Mouse (Mus musculus) spleen, adult 2 months (tissue): Measurements from ENCODE around the gene Fam163a. TPM values are rescaled to one million over a fixed set of nuclear protein-coding genes. Genes with fewer than 3 reads are reported as not detected.
"Not testable (repeated sequence)": the region's sequence is repeated elsewhere in the genome, so short reads cannot be mapped to it uniquely, and the experiment has no call there.

Experiments used
- DNase-seq, 2 experiments: peaks; one replicate each; pipeline versions ENCODE4 v3.0.0 to v3.0.0-alpha.2; 2012 to 2021; ENCODE audit warnings: low spot score in 2 of 2, low read depth in 1 of 2
- H3K27ac ChIP-seq: fragments of 200-500 bp; 2 replicates; pipeline ENCODE4 v1.5.1; 2012; ENCODE audit warnings: low read length, inconsistent platforms; ENCODE audit not compliant: insufficient read depth
- H3K27me3 ChIP-seq: fragments of 200-500 bp; 2 replicates; pipeline ENCODE4 v1.6.1; 2012; ENCODE audit warnings: mild to moderate bottlenecking, moderate library complexity, low read length, inconsistent platforms; ENCODE audit not compliant: control insufficient read depth, insufficient read depth
- H3K36me3 ChIP-seq: fragments of 200-500 bp; 2 replicates; pipeline ENCODE4 v1.6.1; 2012; ENCODE audit warnings: mild to moderate bottlenecking, low read length, inconsistent platforms; ENCODE audit not compliant: control insufficient read depth, insufficient read depth
- H3K4me1 ChIP-seq: fragments of 200-500 bp; 2 replicates; pipeline ENCODE4 v1.6.1; 2011; ENCODE audit warnings: inconsistent platforms; ENCODE audit not compliant: control insufficient read depth, insufficient read depth, insufficient read length
- H3K4me3 ChIP-seq: fragments of 200-500 bp; 2 replicates; pipeline ENCODE4 v1.5.1; 2011; ENCODE audit warnings: mild to moderate bottlenecking, inconsistent platforms; ENCODE audit not compliant: insufficient read depth, insufficient read length; ENCODE audit errors: extremely low read depth
- CTCF ChIP-seq: fragments of 200-500 bp; IDR thresholded peaks from 2 replicates; pipeline ENCODE4 v1.5.1; 2011; ENCODE audit warnings: mild to moderate bottlenecking, inconsistent platforms; ENCODE audit not compliant: insufficient read depth, insufficient read length, insufficient replicate concordance; ENCODE audit errors: extremely low read depth
- POLR2A ChIP-seq: fragments of 200-500 bp; IDR thresholded peaks from 2 replicates; pipeline ENCODE4 v1.6.1; 2011; ENCODE audit warnings: low read depth, low read length, inconsistent platforms
- WGBS: fragments of 180-500 bp; shearing (Covaris S2); methylation state at CpG from one replicate; pipeline ENCODE4 v1.1.7; 2018; 5-methylcytosine and 5-hydroxymethylcytosine counted together
- polyA plus RNA-seq: library from polyadenylated mRNA; depleted of rRNA; stranded (reverse); fragments of >200 nt; gene quantifications from 2 replicates; pipeline ENCODE4 v1.2.3, GENCODE M21; 2012; rRNA removed

Fam163a gene
- polyA plus RNA-seq = 0.02 TPM in 1 of 2 replicates, not detected in the other

DNA sequence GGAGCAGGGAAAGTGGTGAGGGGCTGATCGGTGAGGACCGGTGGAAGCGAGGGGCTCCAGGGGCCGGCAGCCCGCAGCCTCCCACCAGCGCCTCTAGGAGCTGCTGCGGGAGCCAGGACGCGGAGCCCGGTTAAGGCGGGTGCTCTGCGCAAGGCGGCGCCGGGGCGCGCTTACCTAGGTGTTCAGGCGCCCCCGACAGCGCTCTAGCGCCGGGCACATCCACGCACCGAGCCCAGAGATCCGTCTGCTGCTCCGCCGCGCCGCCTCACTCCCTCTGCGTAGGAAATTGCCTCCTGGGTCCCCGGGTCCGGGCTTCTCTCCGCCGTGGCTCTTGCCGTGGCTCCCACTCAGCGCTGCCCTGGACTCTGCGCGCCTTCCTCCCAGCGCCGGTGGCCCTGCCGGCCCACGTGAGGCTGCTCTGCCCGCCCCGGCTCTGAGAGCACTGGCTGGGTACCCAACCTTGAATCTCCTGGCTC is at the start of gene Fam163a:
TSS of gene Fam163a (minus strand) at position 371 of the 476 bp plus-strand sequence.
- Histone ChIP-seq H3K4me1 (0 out of 2 replicates have a peak, but pooled peaks cover 2% of the 10 kb centered on the region), H3K27ac (no peak within 1 kb of the TSS), H3K27me3 (peaks cover 6% of the 10 kb centered on the region; the same call in 1 of the 2 replicates), H3K4me3 (no peak within 1 kb of the TSS), H3K36me3 (no peaks in the 10 kb centered on the region)
- no peak for DNase-seq
- WGBS = 5% methylated on average over 44 of the region's 44 CpGs
- TF ChIP-seq CTCF (no peak), POLR2A (no peak)

DNA sequence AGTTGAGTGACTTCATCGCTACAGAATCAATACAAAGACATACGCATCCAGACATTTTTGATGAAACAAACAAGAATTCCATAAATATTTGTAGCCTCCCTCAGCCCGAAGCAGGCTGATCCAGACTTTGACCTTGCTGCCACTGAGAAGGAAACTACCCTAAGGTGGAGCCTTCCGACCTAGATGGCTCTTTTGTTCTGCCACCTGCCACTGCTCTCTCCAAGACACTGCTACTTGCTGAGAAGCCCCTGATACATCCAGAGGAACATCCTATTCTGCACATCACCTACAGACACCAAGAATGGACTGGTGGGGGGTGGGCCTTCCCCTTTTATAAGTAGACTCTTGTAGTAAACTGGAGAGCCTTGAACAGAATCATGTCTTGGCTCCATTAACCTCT is 46.3 kb upstream of the Fam163a start:
- not testable (repeated sequence) for H3K4me3 ChIP-seq, H3K27me3 ChIP-seq, H3K27ac ChIP-seq, DNase-seq, H3K4me1 ChIP-seq, H3K36me3 ChIP-seq
- WGBS = 87% methylated on average over 4 of the region's 4 CpGs

DNA sequence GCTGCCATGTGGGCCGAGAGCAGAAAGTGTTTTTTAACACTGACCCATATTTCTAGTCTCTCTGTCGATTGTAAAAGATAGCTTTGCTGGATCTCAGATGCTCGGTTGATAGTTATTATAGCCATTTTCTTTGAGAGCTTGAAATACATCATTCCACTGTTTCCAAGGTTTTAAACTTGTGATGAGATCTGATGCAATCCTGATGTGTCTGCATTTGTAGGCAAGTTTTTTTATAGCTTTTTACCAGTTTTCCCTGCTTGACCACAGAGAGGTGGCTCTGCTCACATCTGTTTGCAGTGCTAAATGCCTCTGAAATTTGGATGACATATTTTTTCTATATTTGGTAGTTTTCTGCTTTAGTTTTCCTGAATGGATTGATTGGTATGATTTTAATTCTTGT is 43.1 kb upstream of the Fam163a start:
- TF ChIP-seq POLR2A (no peak), CTCF (no peak)
- Histone ChIP-seq H3K27me3 (no peaks in the 10 kb centered on the region), H3K27ac (no peak overlapping the region), H3K4me3 (no peak overlapping the region), H3K36me3 (no peaks in the 10 kb centered on the region), H3K4me1 (no peaks in the 10 kb centered on the region)
- DNase-seq = no peak
- WGBS = 81% methylated on average over 3 of the region's 3 CpGs

DNA sequence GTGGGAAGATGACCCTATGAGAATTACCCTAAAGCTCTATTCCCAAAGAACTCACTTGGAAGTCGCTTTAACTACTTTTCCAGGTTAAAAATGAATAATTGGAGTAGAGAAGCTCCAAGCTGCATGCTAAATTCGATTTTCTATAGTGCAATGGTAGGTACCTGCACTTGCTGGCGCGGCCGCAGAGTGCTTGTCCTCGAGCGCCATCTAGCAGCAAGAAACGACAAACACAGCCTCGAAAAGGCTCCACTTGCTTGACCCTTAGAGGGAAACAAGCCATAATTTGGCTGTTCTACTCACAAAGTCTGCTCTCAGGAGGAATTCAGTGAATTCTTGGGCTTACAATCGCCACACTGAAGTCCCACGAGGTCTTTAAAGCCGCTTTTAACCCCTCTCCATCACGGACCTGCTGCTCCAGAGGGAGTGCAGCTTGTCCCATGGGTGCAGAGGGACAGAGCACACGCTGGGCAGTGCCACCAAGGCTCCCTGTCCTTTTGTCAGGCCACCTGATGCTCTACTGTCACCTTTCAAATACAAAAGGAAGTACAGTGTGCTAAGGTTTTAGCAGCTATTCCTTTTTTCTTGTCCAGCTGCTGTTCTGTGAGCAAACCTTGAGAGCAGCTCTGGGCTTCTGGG is 37.0 kb upstream of the Fam163a start:
- H3K27ac ChIP-seq = no peak overlapping the region

DNA sequence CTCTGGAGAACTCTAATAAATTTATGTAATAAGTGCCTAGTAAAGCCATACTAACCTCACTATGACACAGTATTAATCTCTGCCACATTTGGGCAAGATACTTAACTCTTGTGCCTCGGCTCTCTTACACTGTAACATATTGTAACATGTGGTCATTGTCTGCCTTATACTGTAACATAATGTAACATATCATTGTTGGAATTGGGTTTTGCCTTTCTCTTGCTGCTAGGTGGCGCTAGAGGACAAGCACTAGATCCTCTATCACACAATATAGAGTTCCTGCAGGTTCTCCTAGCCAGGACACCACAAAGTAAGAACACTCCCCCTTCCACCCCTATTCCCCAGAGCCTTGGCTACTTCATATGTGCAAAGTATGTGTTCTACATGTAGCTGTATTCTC is 36.2 kb upstream of the Fam163a start:
- H3K4me3 ChIP-seq = no peak overlapping the region
- no peaks in the 10 kb centered on the region for H3K36me3 ChIP-seq
- H3K27me3 ChIP-seq = no peaks in the 10 kb centered on the region
- H3K4me1 ChIP-seq = no peaks in the 10 kb centered on the region
- no peak for DNase-seq
- TF ChIP-seq POLR2A (no peak), CTCF (no peak)
- H3K27ac ChIP-seq = no peak overlapping the region
- 35% methylated on average over 2 of the region's 2 CpGs for WGBS

More for the DNA sequence above, 37.0 kb upstream of the Fam163a start:
- Histone ChIP-seq H3K27me3 (no peaks in the 10 kb centered on the region), H3K4me3 (no peak overlapping the region), H3K36me3 (no peaks in the 10 kb centered on the region), H3K4me1 (no peaks in the 10 kb centered on the region)
- TF ChIP-seq POLR2A = no peak
- peak; percentile 81 for TF ChIP-seq CTCF
- 12% methylated on average over 14 of the region's 14 CpGs for WGBS
- peak; percentile 12 to 18 for DNase-seq

DNA sequence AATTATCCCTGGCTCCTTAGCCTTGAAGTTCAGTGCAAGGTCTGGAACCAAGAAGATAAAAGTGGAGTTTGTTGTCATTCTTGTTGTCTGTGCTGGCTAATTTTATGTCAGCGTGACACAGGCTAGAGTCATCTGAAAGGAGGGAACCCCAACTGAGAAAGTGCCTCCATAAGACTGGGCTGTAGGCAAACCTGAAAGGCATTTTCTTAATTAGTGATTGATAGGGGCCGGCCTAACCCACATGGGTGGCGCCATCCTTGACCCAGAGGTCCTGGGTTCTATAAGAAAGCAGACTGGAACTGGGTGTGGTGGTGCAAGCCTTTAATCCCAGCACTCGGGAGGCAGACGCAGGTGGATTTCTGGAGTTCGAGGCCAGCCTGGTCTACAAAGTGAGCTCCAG is 26.3 kb upstream of the Fam163a start:
- TF ChIP-seq POLR2A (no peak), CTCF (no peak)
- Histone ChIP-seq H3K27ac (no peak overlapping the region), H3K4me1 (no peaks in the 10 kb centered on the region), H3K4me3 (no peak overlapping the region), H3K27me3 (no peaks in the 10 kb centered on the region), H3K36me3 (no peaks in the 10 kb centered on the region)
- DNase-seq = no peak
- WGBS = 94% methylated on average over 6 of the region's 6 CpGs

DNA sequence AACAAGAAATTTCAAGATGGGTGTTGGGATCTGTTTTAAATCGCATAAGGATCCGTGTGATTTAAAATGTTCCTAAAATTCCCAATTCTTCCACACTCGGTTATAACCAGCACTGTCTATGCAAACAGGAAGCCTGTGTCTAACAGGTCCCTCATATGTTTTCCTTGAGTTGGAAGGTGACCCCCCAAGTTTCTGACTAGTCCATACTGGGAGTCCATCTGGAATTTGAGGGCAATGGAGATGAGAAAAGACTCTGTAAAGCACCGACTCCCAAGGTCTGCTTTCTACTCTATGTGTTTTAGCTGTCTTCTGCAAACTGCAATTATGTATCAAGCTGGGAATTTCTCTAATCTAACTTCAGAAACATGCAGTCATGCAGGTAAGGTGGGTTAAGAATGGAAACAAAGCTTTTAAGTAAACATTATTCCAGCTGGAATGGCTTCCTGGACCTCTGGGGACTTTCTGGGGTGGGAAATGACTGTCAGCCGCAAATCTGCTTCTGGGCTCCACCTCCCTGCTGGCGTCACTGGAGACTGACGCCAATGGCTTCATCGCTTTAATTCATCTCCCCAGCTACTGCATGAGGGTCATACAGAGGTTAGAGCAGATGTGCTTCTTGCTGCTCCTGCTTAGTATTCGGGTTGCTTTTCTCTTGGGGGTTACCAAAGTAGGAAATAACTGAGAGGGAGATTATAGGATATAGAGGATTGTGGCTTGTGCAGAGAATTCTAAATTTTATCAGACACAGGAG is 25.7 kb upstream of the Fam163a start:
- Histone ChIP-seq H3K4me3 (no peak overlapping the region), H3K27me3 (no peaks in the 10 kb centered on the region), H3K4me1 (no peaks in the 10 kb centered on the region), H3K36me3 (no peaks in the 10 kb centered on the region), H3K27ac (no peak overlapping the region)
- 71% methylated on average over 9 of the region's 9 CpGs for WGBS
- no peak for TF ChIP-seq POLR2A
- TF ChIP-seq CTCF = no peak
- no peak for DNase-seq
